Mouse (Mus musculus) ES-Bruce4 (cell line): ENCODE measurements around the gene Mlec. TPM values are rescaled to one million over a fixed set of nuclear protein-coding genes. Genes with fewer than 3 reads are reported as not detected.
A peak's percentile ranks its signal among the peaks of the same experiment; 100 is the strongest.

Experiments used
- H3K27ac ChIP-seq: 2 replicates; pipeline ENCODE4 v1.5.1; 2012; ENCODE audit warnings: low read length, inconsistent platforms; ENCODE audit not compliant: insufficient read depth
- H3K27me3 ChIP-seq: 2 replicates; pipeline ENCODE4 v1.6.1; 2012; ENCODE audit warnings: mild to moderate bottlenecking, low read length, inconsistent platforms; ENCODE audit not compliant: control insufficient read depth, poor library complexity, insufficient read depth, severe bottlenecking
- H3K36me3 ChIP-seq: 2 replicates; pipeline ENCODE4 v1.6.1; 2012; ENCODE audit warnings: inconsistent platforms, mild to moderate bottlenecking, low read length, moderate library complexity; ENCODE audit not compliant: control insufficient read depth, poor library complexity, insufficient read depth, severe bottlenecking
- H3K4me1 ChIP-seq: one replicate; pipeline ENCODE4 v1.8.1; 2011; ENCODE audit warnings: low read length; ENCODE audit not compliant: control insufficient read depth, insufficient read depth
- H3K4me3 ChIP-seq: 2 replicates; pipeline ENCODE4 v1.5.1; 2011; ENCODE audit warnings: low read depth, mild to moderate bottlenecking, low read length
- H3K9ac ChIP-seq: 2 replicates; pipeline ENCODE4 v1.6.1; 2012; ENCODE audit warnings: low read depth, mild to moderate bottlenecking, inconsistent platforms; ENCODE audit not compliant: poor library complexity, severe bottlenecking
- H3K9me3 ChIP-seq: replicated peaks from 2 replicates; pipeline ENCODE4 v1.6.1; 2012; ENCODE audit warnings: mild to moderate bottlenecking, low read length, inconsistent platforms; ENCODE audit not compliant: control insufficient read depth, poor library complexity, insufficient read depth, severe bottlenecking
- CTCF ChIP-seq: IDR thresholded peaks from one replicate; pipeline ENCODE4 v1.8.1; 2011; ENCODE audit warnings: low read depth, low read length
- EP300 ChIP-seq: IDR thresholded peaks from 2 replicates; pipeline ENCODE4 v1.6.1; 2011; ENCODE audit warnings: low read depth, low read length; ENCODE audit not compliant: insufficient read depth
- POLR2A ChIP-seq: IDR thresholded peaks from one replicate; pipeline ENCODE4 v1.8.1; 2011; ENCODE audit warnings: low read length; ENCODE audit not compliant: insufficient read depth
- polyA plus RNA-seq: library from polyadenylated mRNA; stranded (reverse); fragments of >200 nt; gene quantifications from 2 replicates; pipeline ENCODE4 v1.2.4, GENCODE M21; 2011; ENCODE audit warnings: low read depth; ENCODE audit not compliant: missing spikeins, insufficient read depth, insufficient read length

Gene Mlec
- polyA plus RNA-seq, 1 experiment, result 137 TPM

DNA sequence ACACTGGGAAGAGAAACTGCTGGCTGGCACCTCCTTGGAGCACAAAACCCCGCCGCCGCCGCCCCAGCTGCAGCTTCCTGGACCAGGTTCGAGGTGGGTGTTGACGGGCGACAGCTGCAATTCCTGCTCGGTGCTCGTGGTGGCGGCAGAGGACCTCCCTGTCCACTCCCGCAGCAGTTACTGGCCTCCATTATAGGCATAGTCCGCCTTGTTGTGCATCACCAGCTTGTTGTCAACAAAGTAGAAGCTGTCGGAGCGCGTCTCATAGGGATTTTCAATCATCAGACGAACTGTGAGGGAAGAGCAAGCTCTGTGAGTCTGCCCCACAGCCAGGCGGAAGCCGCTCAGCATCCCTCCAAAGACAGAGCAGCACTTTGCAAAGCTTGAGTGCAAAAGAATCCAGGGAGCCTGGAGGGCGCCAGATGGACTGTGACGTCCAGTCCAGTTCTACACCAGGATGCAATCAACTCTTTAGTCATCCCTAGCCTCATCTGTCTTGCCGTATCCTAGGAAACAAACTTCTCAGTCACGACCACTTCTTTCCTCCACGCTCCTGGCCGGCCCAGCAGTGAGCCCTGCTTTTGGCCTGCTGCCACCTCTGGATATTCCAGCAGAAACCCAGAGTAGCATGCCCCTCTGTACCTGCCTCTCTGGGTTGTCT, 32.6 kb downstream of the Mlec start:
- no peak for TF ChIP-seq POLR2A
- peak; percentile 82 for TF ChIP-seq CTCF
- H3K9me3 ChIP-seq, result no peaks in the 10 kb centered on the region
- no peak overlapping the region for H3K4me3 ChIP-seq
- H3K27ac ChIP-seq, result no peak overlapping the region
- H3K9ac ChIP-seq, result no peak overlapping the region
- no peaks in the 10 kb centered on the region for H3K36me3 ChIP-seq
- H3K27me3 ChIP-seq, result no peaks in the 10 kb centered on the region
- no peaks in the 10 kb centered on the region for H3K4me1 ChIP-seq

DNA sequence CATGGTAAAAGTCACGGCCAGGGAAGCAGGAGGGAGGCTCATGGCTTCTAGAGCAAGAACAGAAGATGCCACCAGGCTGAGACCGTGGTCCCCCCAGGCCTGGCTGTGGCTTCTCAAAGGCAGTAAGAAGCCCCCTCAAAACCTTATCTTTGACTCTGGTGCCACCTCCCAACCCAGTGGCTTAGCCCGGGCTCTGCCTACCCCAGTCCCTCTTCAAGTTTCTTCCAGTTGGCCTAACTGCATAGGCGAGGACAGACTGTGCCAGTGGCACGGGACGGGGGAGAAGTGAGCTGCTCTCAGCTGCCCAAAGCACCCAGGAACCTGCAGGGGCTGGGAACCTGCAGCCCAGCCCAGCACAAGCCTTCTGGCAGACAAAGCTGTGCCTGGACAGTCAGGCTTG, 33.3 kb downstream of the Mlec start:
- H3K9me3 ChIP-seq, result no peaks in the 10 kb centered on the region
- H3K4me3 ChIP-seq, result no peak overlapping the region
- no peak overlapping the region for H3K27ac ChIP-seq
- no peak for TF ChIP-seq EP300
- H3K27me3 ChIP-seq, result no peaks in the 10 kb centered on the region
- no peaks in the 10 kb centered on the region for H3K4me1 ChIP-seq
- no peak overlapping the region for H3K9ac ChIP-seq
- no peaks in the 10 kb centered on the region for H3K36me3 ChIP-seq

DNA sequence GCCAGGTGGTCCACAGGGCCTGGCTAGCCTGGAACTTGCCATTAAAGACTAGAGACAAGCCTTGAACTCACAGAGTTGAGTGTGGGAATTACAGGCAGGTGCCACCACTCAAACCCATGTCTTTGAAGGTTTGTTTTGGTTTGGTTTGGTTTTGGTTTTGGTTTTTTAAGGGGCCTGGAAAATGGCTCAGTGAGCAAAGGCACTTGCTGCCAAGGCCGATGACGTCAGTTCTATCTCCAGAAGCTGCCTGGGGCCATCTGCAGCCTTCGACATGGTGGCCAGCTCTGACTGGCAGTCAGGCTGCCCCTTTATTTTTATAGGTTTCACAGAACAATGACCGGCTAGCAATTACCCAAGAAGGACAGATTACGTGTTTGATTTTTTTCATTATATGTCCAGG, 37.0 kb downstream of the Mlec start:
- Histone ChIP-seq H3K9me3 (no peaks in the 10 kb centered on the region), H3K4me1 (no peaks in the 10 kb centered on the region), H3K27me3 (no peaks in the 10 kb centered on the region), H3K9ac (no peak overlapping the region), H3K36me3 (peaks cover 7% of the 10 kb centered on the region; the same call in 1 of the 2 replicates), H3K27ac (no peak overlapping the region), H3K4me3 (no peak overlapping the region)
- TF ChIP-seq POLR2A, result no peak
- no peak for TF ChIP-seq CTCF
- no peak for TF ChIP-seq EP300

DNA sequence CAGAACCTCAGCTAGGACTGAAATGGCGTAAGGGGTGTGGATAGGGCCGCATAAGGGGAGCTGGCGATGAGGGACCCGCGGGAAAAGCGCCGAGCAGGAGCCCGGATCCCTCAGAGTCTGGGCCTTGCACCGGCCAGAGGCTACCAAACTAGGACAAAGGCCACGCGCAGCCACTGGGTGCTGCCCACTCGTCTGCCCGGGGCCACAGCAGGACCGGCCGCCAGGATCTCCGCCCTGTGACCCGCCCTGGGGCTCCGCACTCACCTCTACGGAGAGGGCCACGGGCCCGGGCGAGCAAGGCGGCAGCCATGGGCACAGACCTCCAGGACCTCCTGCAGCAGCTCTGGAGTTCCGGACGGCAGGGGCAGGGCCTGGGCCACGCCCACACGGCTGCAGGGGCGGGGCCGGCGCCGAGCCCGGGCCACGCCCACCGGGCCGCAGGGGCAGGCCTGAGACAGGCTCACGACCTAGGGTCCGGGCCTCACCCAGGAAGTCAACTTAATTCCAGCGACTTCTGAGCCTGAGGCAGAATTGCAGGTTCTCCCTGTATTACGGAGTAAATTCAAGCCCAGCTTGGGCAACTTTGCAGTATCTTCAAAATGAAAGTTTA, 38.9 kb downstream of the Mlec start, which contains the start of gene Acads:
Gene Acads, minus strand, starts transcription at position 386 of the 610 bp plus-strand sequence.
- peak within 1 kb of the TSS; percentile 13 for H3K27ac ChIP-seq
- H3K36me3 ChIP-seq, result peaks cover 7% of the 10 kb centered on the region; the same call in 1 of the 2 replicates
- peak within 1 kb of the TSS; percentile 78 for H3K4me3 ChIP-seq
- H3K9ac ChIP-seq, result peak within 1 kb of the TSS; percentile 73
- H3K4me1 ChIP-seq, result no peaks in the 10 kb centered on the region
- TF ChIP-seq POLR2A (peak; percentile 60), EP300 (no peak)
- no peaks in the 10 kb centered on the region for H3K9me3 ChIP-seq
- H3K27me3 ChIP-seq, result no peaks in the 10 kb centered on the region

DNA sequence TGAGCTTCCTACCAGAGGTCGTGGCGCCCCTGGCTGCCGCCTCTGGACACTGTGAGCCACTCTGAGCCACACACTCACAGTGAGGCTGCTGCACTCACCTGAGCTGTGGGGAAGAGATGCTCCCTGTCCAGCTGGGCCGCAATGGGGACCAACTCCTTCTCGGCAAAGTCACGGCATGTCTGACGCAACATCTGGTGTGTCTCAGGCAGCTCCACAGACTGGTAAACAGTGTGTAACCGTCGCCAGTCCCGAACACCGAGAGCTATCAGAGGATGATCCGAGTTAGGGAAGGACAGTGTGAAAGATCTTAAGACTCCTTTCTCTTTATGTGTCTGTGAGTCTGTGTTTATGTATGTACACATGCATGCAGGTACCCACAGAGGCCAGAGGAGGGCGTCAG, 40.5 kb downstream of the Mlec start:
- Histone ChIP-seq H3K9me3 (no peaks in the 10 kb centered on the region), H3K4me1 (no peaks in the 10 kb centered on the region), H3K9ac (no peak overlapping the region), H3K27me3 (no peaks in the 10 kb centered on the region), H3K27ac (no peak overlapping the region), H3K36me3 (peaks cover 7% of the 10 kb centered on the region; the same call in 1 of the 2 replicates), H3K4me3 (no peak overlapping the region)
- TF ChIP-seq EP300 (no peak), POLR2A (no peak), CTCF (peak; percentile 11)

DNA sequence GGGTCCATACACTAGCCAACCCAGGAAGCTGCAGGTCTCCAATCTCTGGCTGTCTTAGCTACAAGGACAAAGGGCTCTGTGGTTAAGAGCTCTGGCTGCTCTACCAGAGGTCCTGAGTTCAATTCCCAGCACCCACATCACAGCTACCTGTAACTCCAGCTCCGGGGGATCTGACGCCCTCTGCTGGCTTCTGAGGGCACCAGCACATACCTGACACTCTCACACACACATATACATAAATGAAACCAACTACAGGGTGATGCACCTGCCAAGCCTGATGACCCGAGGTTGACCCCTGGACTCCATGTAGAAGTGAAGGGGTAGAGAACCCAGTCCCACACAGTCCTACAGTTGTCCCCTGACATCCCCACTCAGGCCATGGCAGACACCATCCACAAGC, 41.6 kb downstream of the Mlec start:
- Histone ChIP-seq H3K4me3 (no peak overlapping the region), H3K36me3 (peaks cover 7% of the 10 kb centered on the region; the same call in 1 of the 2 replicates), H3K27me3 (no peaks in the 10 kb centered on the region)

More for the DNA sequence above, 41.6 kb downstream of the Mlec start:
- no peak for TF ChIP-seq EP300
- peak; percentile 37 for TF ChIP-seq CTCF
- no peak for TF ChIP-seq POLR2A
- no peaks in the 10 kb centered on the region for H3K4me1 ChIP-seq
- no peaks in the 10 kb centered on the region for H3K9me3 ChIP-seq
- no peak overlapping the region for H3K27ac ChIP-seq
- no peak overlapping the region for H3K9ac ChIP-seq
